Mouse (Mus musculus) thymus, postnatal 0 days (tissue): ENCODE data around the gene 6030408B16Rik. TPM values are rescaled to one million over a fixed set of nuclear protein-coding genes. Genes with fewer than 3 reads are reported as not detected.

Source experiments
- DNase-seq: peaks from one replicate; pipeline ENCODE4 v3.0.0-alpha.2; 2015; ENCODE audit warnings: low spot score
- polyA plus RNA-seq: library from polyadenylated mRNA; unstranded; fragments of >200 nt; fragmentation: Nextera tagmentation; extraction: Ambion mirVana; gene quantifications from 2 replicates; pipeline ENCODE4 v1.2.1, GENCODE M21; 2015

The 6030408B16Rik gene
- polyA plus RNA-seq, 1 experiment from 2014 or later = 0.22 TPM

DNA sequence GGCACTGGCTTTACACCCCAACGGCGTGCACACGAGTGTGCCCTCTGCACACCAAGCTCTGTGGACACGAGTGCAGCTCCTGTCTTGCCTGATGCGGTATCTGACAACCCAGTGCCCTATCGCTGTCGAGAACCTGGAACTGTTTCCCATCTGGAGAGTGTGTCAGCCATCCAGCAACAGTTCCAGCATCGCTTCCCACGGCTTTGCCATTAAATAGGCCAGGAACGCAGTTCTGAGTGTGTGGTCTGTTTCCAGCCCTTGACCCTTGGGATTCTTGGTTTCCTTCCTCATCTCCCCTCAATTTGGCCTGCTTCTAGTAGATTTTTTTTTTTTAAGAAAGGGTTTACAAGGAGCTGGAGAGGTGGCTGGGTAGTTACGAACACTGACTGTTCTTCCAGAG lies 3.1 kb downstream of the 6030408B16Rik start:
- no peak for DNase-seq

DNA sequence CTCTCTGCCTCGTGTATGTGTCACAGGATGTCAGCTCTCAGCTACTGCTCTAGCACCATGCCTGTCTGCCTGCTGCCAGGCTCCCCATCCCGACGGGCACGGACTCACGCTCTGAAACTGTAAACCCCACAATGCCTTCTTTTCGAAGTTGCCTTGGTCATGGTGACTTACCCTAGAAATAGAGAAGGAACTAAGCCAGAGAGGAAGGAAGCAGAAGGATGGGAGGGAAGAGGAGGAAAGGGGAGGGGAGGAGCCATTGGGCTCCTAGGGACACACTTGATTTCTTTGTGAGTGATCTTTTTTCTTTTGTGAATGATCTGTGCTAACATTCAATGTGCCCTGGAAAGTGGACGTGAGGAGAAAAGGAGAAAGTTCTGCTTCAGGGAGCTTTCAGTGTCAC lies 5.0 kb downstream of the 6030408B16Rik start:
- no peak for DNase-seq

DNA sequence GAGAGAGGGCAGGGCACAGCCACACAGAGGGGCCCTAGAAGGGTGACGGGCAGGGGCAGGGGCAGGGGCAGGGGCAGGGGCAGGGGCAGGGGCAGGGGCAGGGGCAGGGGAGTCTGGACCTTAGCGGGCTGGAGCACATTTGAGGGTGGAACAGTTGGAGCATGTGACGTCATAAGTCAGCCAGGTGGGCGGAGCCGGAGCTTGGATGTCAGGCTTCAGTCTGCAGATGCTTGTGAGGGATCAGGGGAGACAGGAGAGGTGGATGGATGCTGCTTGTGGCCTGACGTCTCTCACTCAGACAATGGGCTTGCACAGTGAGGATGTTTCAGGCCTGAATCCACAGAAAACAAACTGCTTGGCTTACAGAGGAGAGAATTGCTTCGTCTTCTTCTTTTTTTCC lies 5.5 kb downstream of the 6030408B16Rik start:
- no peak for DNase-seq

DNA sequence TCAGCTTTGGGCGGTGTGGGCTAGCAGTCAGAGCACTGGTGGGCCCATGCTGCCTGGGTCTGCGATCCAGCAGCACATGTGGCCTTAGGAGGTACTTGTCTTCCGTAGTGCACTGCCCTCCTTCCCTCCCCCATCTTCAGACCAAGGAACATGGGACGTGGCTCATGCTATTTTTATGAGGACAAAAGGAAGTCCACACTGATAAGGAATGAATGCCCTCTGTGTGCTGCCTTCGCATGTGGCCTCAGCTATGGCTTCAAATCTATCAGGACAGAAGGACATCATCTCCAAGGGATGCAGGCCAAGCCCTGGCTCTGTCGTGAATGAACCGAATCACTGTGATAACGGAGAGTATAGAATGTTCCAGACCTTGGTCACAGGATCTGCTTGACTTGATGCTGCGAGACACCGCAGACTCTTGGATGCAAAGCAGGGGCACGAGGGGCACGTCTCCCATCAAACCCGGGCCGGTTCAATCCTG lies 6.5 kb downstream of the 6030408B16Rik start:
- DNase-seq = no peak

DNA sequence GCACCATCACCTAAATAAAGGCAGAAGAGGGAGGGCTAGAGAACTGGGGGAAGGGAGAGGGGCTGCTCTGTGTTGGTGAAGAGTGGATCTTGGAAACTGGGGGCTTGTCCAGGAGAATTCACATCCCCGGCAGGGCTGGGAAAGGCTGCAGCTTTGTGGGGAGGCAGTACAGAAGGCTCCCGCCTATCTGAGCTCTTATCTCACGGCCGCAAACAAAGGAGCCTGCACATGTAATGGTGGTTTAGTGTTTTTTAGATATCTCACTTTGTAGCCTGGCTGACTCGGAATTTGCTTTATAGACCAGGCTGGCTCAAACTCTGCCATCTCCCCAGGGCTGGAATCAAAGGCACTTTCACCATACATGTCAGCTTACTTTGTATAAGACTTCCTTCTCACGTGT lies 7.1 kb downstream of the 6030408B16Rik start:
- DNase-seq = no peak

DNA sequence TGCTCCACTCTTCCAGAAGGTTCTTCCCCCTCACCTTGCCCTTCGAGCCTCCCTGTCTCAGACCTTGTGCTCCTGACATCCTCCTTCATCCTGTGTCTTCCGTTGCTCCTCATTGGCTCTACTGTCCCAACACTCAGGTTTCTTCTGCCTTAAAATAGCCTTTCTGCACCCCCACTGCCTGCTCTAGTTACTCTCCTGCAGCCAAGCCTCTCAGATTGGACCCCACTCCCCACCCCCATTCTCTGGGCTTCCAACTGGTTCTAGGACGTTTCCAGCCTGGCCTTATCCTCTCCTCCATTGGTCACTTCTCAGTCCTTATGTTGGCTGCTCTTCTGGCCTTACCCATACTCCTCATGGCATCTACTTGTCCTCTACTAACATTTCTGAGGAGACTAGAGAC lies 9.2 kb downstream of the 6030408B16Rik start:
- no peak for DNase-seq

DNA sequence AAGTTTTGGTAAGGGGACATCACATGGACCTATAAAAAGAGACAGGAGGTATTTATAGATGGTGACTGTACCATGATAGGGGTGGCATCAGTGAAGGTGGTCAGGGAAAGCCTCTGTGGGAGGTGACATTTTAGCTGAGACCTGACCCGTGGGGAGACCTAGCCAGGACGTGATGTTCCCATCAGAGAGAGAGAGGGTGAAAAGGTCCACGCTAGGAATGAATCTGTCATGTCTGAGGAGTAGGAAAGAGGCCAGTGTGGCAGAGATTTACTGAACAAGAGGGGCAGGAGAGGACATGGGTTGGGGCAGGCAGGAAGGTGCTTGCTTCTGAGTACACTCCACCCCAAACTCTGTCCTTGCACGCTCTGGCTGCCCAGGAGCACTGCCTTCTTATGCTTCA lies 10.8 kb downstream of the 6030408B16Rik start:
- no peak for DNase-seq

DNA sequence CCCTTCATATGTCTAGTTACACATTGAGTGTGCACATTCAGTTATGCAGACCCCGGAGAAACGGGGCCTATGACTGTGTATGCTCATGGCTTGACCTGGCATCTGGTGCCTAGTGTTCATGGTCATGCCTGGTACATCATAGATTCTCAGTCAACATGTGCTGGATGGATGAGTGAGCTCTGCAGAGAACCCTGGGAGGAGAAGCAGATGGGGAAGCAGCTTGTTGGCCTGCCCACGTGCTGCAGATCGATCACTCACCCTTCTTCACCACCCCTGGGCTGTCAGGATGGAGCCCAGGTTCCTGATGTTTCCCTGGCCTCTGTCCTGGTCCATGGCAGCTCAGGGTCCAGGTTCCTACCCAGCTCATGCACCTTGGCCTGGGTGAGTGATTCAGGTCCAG lies 13.4 kb downstream of the 6030408B16Rik start:
- DNase-seq = no peak

DNA sequence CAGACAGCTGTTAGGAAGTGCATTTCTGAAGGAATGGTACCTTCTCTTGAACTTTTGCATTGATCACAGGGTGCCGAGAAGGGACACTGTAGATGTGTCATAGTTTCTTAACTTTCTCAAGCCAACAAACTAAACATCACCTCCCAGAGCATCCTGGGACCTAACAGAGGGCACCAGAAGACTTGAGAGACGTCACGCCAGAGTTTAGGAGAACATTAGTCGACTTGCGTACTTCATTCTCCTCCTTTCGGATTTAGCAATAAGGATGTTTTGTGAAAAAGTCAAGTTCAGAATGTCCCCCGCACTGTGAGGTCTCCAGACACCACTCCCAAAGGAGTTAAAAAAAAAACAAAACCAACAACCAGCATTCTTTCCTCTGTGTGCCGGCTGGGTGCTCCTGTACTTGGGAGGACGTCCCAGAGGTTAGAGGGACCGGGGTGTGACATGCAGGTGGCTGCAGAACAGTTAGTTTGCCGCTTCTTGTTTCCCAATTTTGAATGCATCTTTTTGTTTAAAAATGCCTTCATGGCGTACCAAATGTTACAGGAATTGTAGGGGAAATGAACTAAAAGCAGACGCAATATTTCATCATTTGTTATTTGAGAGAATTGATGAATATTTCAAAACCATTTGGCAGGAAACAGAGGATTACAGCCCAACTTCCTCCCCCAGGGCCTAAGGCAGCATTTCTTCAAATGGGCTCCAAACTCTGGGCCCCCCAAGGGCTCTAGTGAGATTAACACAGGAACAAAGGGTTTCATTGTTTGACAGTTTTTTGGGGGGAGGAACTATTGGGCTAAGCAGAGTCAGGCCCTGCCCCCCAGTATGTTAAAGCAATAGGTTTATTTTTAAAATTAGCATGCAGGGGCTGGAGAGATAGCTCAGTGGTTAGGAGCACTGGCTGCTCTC lies 15.7 kb downstream of the 6030408B16Rik start:
- DNase-seq = no peak

DNA sequence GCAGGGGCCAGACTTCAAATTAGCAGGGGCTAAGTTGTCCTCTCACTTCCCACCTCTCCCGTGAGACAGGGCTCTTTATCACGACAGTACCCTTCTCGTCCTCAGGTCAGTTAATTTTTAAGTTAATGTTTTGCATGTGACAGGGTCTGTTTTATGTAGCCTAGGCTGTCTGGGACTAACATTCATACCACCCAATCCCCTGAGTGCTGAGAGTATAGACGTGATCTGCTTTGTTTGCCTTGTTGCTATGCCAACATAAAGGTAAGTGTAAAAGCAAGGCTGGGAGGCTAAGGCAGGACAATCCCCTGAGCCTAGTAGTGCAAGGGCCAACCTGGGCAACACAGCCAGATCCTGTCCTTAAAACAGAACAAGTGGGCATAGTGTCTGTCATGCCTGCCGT lies 16.5 kb downstream of the 6030408B16Rik start:
- DNase-seq = no peak

DNA sequence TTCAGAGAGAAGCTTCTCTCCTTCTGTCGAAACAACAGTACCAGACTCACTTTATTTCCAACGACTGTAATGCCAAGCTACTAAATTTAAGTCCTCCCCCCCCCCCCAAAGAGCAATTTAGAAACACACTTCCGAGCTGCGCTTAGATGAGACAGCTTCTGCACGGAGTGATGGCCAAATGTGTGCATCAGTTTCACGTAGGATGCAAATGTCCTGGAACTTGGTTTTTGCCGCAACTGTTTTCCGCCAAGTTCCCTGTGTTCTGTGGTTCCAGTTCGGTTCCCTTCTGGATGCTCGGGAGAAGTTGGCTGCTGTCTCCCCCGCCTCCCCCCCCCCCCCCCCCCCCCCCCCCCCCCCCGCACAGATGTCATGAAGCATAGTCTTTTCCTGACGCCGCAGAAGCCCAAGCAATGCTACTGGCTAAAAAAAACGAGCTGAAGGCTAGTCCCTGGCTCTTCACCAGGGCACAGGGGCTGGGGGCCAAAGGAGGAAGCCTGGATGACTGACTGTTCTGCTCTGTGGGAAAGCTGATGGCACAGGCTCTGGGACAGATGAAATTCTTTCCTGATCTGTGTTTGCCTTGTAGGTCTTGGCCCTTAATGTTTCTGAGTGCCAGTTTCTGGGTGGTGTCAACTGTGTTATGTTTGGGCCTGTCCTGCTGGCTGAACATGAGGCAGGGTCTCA lies 18.2 kb downstream of the 6030408B16Rik start:
- DNase-seq = no peak

DNA sequence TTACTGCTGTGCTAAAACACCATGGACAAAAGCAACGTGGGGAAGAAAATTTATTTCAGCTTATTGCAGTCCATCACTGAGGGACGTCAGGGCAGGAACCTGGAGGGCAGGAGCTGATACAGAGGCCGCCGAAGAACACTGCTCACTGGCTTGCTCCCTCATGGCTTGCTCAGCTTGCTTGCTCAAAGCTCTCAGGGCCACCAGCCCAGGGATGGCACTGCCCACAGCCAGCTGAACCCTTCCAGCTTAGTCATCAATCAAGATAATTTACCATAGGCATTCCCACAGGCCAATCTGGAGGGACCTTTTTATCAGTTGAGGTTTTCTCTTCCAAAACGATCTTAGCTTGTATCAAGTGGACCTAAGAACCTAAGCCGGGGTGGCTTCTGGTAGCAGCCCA lies 19.0 kb downstream of the 6030408B16Rik start:
- no peak for DNase-seq

DNA sequence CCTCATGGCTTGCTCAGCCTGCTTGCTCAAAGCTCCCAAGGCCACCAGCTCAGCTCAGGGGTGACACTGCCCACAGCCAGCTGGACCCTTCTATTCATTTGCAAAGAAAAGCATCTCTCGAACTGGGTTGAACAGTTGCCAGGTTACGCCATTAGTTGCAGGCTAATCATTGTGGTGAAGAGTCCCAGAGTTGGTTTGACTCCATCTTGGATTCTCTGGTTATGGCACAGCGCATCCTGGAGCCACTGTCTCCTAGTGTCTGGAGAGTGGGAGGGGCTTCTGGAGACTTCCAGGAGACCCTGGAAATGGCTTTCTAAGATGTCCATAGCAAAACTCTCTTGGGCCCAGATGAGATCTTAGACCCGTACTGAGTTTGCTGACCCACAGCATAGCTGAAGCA lies 22.4 kb downstream of the 6030408B16Rik start:
- DNase-seq = no peak

DNA sequence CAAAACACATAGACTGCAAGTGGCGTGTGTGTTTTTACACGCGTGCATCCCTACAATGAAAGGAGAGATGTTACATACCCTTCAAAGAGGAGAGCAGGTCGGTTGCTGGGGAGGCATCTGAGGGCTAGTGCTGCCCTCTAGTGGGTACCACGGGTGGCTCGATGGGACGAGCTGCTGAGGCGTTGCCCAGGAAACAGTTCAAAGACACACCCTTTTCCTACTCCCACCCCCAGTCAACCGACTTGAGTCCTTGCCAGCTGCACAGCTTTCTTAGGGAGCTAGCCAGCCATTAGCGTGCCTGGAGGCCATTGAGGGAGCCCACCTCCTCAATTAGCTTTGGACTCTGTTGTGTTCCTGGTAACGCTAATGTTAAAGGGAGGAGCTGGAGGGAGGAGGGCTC lies 22.8 kb downstream of the 6030408B16Rik start:
- peak; percentile 91 for DNase-seq

DNA sequence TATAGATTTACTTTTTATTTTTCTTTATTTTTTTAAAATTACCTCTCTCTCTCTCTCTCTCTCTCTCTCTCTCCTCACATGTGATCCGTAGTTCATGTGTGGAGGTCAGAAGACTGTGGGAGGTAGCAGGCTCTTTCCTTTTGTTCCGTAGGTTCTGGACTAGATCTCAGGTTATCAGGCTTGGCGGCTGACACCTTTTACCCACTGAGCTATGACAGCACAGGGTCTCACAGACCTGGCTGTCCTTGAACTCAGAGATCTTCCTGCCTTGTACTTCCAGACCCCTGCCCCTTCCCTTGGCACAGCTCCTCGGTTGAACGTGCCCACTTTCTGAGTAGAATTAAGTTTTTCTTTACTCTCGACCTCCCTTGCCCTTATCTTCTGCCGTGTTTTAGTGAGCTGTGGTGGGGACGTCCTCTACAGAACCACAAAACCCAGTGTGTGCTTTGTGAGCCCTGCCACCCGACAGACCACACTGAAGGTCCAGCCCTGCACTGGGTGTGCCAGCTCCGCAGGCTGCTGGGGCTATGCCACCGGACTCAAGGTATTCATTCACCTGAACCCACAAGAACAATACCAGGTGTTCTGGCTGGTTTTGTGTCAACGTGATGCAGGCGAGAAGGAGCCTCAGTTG lies 23.4 kb downstream of the 6030408B16Rik start:
- no peak for DNase-seq

DNA sequence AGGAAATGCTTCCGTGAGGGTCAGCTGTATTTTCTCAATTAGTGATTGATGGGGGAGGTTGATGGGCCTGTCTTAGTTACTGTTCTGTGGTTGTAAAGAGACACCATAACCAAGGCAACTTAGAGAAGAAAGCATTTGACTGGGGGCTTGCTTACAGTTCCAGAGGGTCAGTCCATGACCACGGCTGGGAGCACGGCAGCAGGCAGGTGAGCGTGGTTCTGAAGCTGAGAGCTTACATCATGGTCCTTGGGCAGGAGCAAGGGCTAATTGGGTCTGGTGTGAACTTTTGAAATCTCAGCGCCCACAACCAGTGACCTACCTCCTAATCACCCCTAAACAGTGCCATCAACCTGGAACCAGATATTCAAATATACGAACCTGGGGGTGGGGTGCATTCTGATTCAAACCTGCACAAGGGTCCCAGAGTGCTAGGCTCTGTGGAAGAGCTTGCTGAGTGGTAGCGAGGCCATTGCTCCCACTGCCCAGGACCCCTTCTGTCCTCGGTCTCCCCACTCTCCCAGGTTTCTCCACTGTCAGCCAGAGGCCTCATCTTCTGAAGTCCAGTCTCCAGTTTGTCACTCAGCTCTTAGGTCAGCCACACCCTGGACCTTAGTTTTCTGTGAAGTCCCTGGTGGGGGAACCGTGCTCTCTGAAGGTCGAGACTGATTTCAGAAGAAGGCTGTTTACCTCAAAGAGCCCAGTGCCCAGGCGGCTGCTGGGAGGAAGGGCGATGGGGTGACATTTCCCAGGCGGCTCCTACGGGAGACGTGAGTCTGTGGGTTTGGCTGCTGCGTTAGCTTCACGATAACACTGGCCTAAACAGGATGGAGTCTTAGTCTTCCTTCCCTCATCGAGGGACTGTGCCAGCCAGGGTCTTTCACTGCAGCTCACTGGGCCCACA lies 24.2 kb downstream of the 6030408B16Rik start:
- no peak for DNase-seq

DNA sequence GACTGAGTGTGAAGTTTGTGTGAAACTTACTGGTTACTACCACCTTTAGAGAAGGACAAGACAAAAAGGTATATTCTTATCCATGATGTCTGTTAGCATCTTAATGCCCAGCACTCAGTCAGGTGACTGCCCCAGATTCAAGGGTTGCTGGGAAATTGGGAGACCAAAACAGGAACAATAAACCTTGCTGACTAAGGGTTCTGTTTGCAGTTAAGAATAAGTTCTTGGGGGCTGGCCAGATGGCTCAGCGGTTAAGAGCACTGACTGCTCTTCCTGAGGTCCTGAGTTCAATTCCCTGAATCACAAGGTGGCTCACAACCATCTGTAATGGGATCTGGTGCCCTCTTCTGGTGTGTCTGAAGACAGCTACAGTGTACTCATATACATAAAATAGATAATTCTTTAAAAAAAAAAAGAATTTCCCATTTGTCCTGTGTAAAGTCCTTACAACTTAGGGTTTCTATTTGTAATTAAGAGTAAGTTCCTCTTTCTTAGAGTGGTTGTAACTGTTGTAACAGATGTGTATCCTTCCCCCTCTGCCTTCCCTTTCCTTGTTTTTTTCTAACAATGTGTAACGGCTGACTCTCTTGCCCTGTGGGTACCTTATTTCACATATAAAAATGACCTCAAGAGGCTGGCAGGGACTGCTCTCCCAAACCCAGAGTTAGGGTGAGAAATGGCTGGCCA lies 24.9 kb downstream of the 6030408B16Rik start:
- DNase-seq = no peak

DNA sequence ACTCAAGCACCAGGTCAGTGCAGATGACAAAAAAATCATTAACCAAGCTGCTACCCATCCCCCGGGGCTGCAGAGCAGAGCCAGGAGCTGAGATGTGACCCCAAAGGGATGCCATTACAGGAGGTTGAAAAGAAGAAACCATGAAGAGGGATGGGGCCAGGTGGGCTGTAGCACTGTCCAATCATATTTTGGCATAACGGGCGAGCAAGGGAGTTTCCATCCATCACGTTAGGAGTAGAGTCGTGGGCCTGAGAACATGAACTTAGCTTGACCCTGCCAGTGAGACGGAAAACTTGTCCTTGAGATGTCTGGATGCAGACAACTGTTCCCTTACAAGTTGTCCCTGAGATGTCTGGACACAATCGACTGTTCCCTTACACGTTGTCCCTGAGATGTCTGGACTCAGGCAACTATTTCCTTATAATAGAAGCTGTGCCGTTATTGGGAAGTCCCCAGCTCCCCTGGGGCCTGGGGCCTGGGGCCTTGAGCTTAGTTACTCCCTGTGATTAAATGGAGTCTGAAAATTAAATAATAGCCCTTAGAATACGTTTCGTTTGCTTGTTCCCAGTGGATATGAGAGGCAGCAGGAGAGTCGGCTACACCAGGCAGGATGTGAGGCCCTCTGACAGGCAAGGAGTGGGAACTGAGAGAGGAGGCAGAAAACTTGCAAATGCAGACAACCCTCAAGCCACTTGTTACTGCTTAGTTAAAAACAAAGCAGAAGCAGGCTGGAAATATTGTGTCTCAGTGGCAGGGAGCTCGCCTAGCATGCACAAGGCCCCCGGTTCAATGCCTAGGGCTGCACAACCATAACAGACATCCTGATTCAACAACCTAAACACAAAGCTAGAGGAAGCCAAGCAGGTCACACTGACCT lies 26.1 kb downstream of the 6030408B16Rik start:
- DNase-seq = no peak

DNA sequence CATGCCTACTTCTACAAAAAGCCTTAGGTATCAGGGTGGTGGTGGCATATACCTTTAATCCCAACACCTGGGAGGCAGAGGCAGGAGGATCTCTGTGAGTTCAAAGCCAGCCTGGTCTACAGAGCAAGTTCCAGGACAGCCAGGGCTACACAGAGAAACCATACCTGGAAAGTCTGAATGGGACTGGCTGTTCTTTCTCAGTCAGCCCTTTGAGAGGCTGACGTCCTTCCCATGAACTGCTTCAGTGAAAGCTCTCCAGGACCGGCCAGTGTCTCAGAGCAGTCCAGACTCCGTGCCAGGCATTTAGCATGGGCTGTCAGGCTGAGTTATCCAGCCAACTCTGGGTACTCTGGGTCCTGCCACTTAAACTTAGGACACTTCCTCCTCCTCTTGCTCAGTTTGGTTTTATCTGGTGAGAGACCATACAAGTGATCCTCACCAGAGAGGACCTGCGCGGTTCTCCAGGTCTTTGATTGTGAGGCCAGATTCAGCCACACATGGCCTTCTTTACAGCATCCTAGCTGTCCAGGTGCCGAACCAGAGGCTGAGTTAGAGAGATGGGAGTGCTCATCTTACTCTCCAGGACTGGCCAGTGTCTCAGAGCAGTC lies 27.1 kb downstream of the 6030408B16Rik start:
- no peak for DNase-seq
